Comparison of ENCODE assay signal across 9 mouse cellular contexts in genomic region chr10:122230746-122231145, GRCm38 (mm10).
DNase-seq lines count a peak whose midpoint lies in the region; ATAC-seq and TF ChIP-seq lines count a peak whose summit lies in the region.
"Had no signal": no experiment of that assay in that cellular context is flagged by ENCODE, and none has a peak within 500 bp of the region (broad histone marks: within the 10 kb centered on the region; RNA-seq: fewer than 3 reads in every experiment).

No protein-coding gene starts in this region.

- TF ChIP-seq CTCF in forebrain, postnatal 0 days (IDR thresholded peaks at IDR 0.05; ENCODE audit: low read depth), result no peak

- DNase-seq in liver, result peak; percentile 15
- peak; percentile 70 for DNase-seq in embryo, embryonic 11 days
- peak; percentile 84 for DNase-seq in kidney, postnatal 10 days
- peak; percentile 36 for DNase-seq in ovary, postnatal 14 days (ENCODE audit: low spot score)
- no peak for DNase-seq in forebrain, postnatal 0 days
- no peak for DNase-seq in cerebellum, postnatal 36 days
- DNase-seq in natural killer cell, adult 2 months (ENCODE audit: low spot score in 2 of 2), result no peak

- H3K27ac ChIP-seq in liver, embryonic 12.5 days, result no peak overlapping the region
- H3K27ac ChIP-seq in forebrain, postnatal 0 days (ENCODE audit: low read depth, low read length), result no peak overlapping the region

- H3K27me3 ChIP-seq in liver, embryonic 12.5 days (replicated peaks), result no peaks in the 10 kb centered on the region
- H3K27me3 ChIP-seq in forebrain, postnatal 0 days (ENCODE audit: insufficient read depth, low read length), result no peaks in the 10 kb centered on the region

- H3K9ac ChIP-seq in liver, embryonic 12.5 days, result no peak overlapping the region
- H3K9ac ChIP-seq in forebrain, postnatal 0 days, result no peak overlapping the region

- ATAC-seq in liver, embryonic 12.5 days, result no peak
- no peak for ATAC-seq in forebrain, postnatal 0 days

- H3K4me2 ChIP-seq in liver, embryonic 12.5 days, result no peak overlapping the region
- H3K4me2 ChIP-seq in forebrain, postnatal 0 days (ENCODE audit: low read depth), result no peak overlapping the region

- H3K36me3 ChIP-seq in liver, embryonic 12.5 days, result no peaks in the 10 kb centered on the region
- no peaks in the 10 kb centered on the region for H3K36me3 ChIP-seq in forebrain, postnatal 0 days (ENCODE audit: insufficient read depth)

- no peaks in the 10 kb centered on the region for H3K9me3 ChIP-seq in liver, embryonic 12.5 days (replicated peaks)
- no peaks in the 10 kb centered on the region for H3K9me3 ChIP-seq in forebrain, postnatal 0 days (ENCODE audit: low read length)

- no peaks in the 10 kb centered on the region for H3K4me1 ChIP-seq in liver, embryonic 12.5 days
- no peaks in the 10 kb centered on the region for H3K4me1 ChIP-seq in forebrain, postnatal 0 days (ENCODE audit: insufficient read depth)

- WGBS in liver, embryonic 12.5 days (ENCODE audit: insufficient replicate concordance), result 64% methylated on average over 11 of the region's 11 CpGs
- WGBS in forebrain, postnatal 0 days, result 90% methylated on average over 11 of the region's 11 CpGs

- no peak overlapping the region for H3K4me3 ChIP-seq in liver, embryonic 12.5 days
- H3K4me3 ChIP-seq in forebrain, postnatal 0 days (ENCODE audit: low read depth, low read length), result no peak overlapping the region
- H3K4me3 ChIP-seq: erythroblast, embryonic 14.5 days had no signal

Comparison
In these comparisons a context has a peak if more than half of its experiments do, and no peak if none do; other contexts are left out.
1. DNase-seq: peak in liver (single experiment), embryo, embryonic 11 days (single experiment), kidney, postnatal 10 days (single experiment) and ovary, postnatal 14 days (single experiment); none in forebrain, postnatal 0 days (single experiment), cerebellum, postnatal 36 days (0 of 2) and natural killer cell, adult 2 months (0 of 2).